9 mouse cellular contexts compared by ENCODE assay signal in the genomic region with DNA sequence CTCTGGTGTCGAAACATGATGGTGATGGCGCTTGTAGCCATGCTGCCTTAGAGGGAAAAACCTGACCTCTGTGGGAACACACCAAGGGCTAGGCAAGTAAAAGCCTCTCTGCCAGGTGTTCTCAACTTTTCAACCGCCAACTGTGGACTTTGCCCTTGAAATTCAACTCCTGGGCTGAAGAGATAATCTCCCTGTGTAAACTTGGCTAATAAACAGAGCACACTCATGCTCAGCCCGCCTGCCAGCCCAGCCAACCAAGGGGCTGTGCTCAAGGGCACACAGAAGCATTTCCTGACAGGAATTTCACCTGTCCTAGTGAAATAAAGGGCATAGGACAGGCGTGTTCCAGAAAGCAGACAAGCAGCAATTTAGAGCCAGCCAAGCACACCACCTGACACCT.
DNase-seq lines count a peak whose midpoint lies in the region; TF ChIP-seq lines count a peak whose summit lies in the region.
"Had no signal": no experiment of that assay in that cellular context is flagged by ENCODE, and none has a peak within 500 bp of the region (broad histone marks: within the 10 kb centered on the region; RNA-seq: fewer than 3 reads in every experiment).

No protein-coding gene starts in this region.

- intact Hi-C loops in gastrocnemius, adult 2 months (cut with DNase I), result no loop called here
- intact Hi-C loops in heart, postnatal 10 days (cut with DNase I), result no loop called here

- peak overlapping the region; percentile 25 for H3K27ac ChIP-seq in gastrocnemius, adult 2 months
- H3K27ac ChIP-seq: midbrain, embryonic 15.5 days had no signal

- DNase-seq in gastrocnemius, adult 2 months, result no peak
- DNase-seq in gastrocnemius, adult 8-10 months (ENCODE audit: low spot score in 2 of 2), result no peak
- DNase-seq in heart, postnatal 10 days, result peak; percentile 63 to 68
- DNase-seq in liver, result peak; percentile 72
- peak; percentile 41 to 61 for DNase-seq in spleen, postnatal 36 days (ENCODE audit: low spot score in 2 of 2)
- DNase-seq in cerebellum, adult 11 months, result no peak
- DNase-seq in right cerebral cortex, adult 2 months (ENCODE audit: low spot score in 2 of 2), result no peak
- DNase-seq in layer of hippocampus, postnatal 25 days (ENCODE audit: extremely low spot score in 1 of 2, low spot score in 1 of 2), result no peak

- TF ChIP-seq CTCF in gastrocnemius, adult 2 months (IDR thresholded peaks at IDR 0.05), result no peak

- no peak overlapping the region for H3K4me3 ChIP-seq in gastrocnemius, adult 2 months
- H3K4me3 ChIP-seq: midbrain, embryonic 15.5 days had no signal

Comparison
In these comparisons a context has a peak if more than half of its experiments do, and no peak if none do; other contexts are left out.
1. DNase-seq: peak in heart, postnatal 10 days (2 of 2), liver (single experiment) and spleen, postnatal 36 days (2 of 2); none in gastrocnemius, adult 2 months (single experiment), gastrocnemius, adult 8-10 months (0 of 2), cerebellum, adult 11 months (single experiment), right cerebral cortex, adult 2 months (0 of 2) and layer of hippocampus, postnatal 25 days (0 of 2).